Mouse (Mus musculus) intestine, embryonic 14.5 days (tissue): Measurements from ENCODE around the gene Olfr1261. TPM values are rescaled to one million over a fixed set of nuclear protein-coding genes. Genes with fewer than 3 reads are reported as not detected.

Experiments used
- polyA plus RNA-seq: library from polyadenylated mRNA; unstranded; fragments of >200 nt; fragmentation: Nextera tagmentation; extraction: Ambion mirVana; gene quantifications from 2 replicates; pipeline ENCODE4 v1.2.1, GENCODE M21; 2014

Gene Olfr1261
- polyA plus RNA-seq, 1 experiment from 2014 or later, result not detected

Other genes starting within 250 kb of the Olfr1261 start
- gene Olfr1253, start 234.1 kb upstream of the Olfr1261 start, polyA plus RNA-seq, result not detected in 2 replicates
- gene Olfr1254, start 197.6 kb upstream of the Olfr1261 start, polyA plus RNA-seq, result not detected in 2 replicates
- gene Olfr1255, start 179.2 kb upstream of the Olfr1261 start, polyA plus RNA-seq, result not detected in 2 replicates
- not detected in 2 replicates for gene Olfr1256, start 149.7 kb upstream of the Olfr1261 start, polyA plus RNA-seq
- gene Olfr48, start 143.0 kb upstream of the Olfr1261 start, polyA plus RNA-seq, result not detected in 2 replicates
- 0.17 TPM in 1 of 2 replicates, not detected in the other for gene Olfr1257, start 112.8 kb upstream of the Olfr1261 start, polyA plus RNA-seq
- gene Olfr1258, start 63.9 kb upstream of the Olfr1261 start, polyA plus RNA-seq, result not detected in 2 replicates
- gene Olfr1259, start 42.6 kb upstream of the Olfr1261 start, polyA plus RNA-seq, result not detected in 2 replicates
- not detected in 2 replicates for gene Olfr1260, start 16.9 kb upstream of the Olfr1261 start, polyA plus RNA-seq
- not detected in 2 replicates for gene Olfr1262, start 8.9 kb downstream of the Olfr1261 start, polyA plus RNA-seq
- gene Olfr1263, start 20.9 kb downstream of the Olfr1261 start, polyA plus RNA-seq, result not detected in 2 replicates
- gene Olfr1264, start 34.4 kb downstream of the Olfr1261 start, polyA plus RNA-seq, result not detected in 2 replicates
- not detected in 2 replicates for gene Olfr1265, start 44.1 kb downstream of the Olfr1261 start, polyA plus RNA-seq
- not detected in 2 replicates for gene Olfr140, start 72.4 kb downstream of the Olfr1261 start, polyA plus RNA-seq
- not detected in 2 replicates for gene Olfr1269, start 130.2 kb downstream of the Olfr1261 start, polyA plus RNA-seq
- not detected in 2 replicates for gene Olfr32, start 151.1 kb downstream of the Olfr1261 start, polyA plus RNA-seq
- not detected in 2 replicates for gene Olfr1270, start 161.9 kb downstream of the Olfr1261 start, polyA plus RNA-seq
- gene Olfr1506, start 233.3 kb downstream of the Olfr1261 start, polyA plus RNA-seq, result not detected in 2 replicates